Mouse (Mus musculus): ENCODE results near the gene Rtn4ip1. TPM values are rescaled to one million over a fixed set of nuclear protein-coding genes. Genes with fewer than 3 reads are reported as not detected.

Rtn4ip1 gene
- 13.5 and 16.3 TPM in 2 replicates for polyA plus RNA-seq (2015; fragmentation: Nextera tagmentation; extraction: Ambion mirVana)

- ATAC-seq (ENCODE audit: low read depth) (peak; percentile 94), DNase-seq (peak; percentile 85)
- Histone ChIP-seq H3K27ac (peak within 1 kb of the TSS; percentile 32; the same call in 1 of the 2 replicates), H3K4me3 (replicated peaks) (peak within 1 kb of the TSS; percentile 87), H3K9me3 (replicated peaks) (no peaks in the 10 kb centered on the region), H3K27me3 (no peaks in the 10 kb centered on the region), H3K4me1 (replicated peaks) (peaks cover 28% of the 10 kb centered on the region), H3K4me2 (peak within 1 kb of the TSS; percentile 78), H3K9ac (peak within 1 kb of the TSS; percentile 78), H3K36me3 (no peaks in the 10 kb centered on the region)
- under 1% methylated on average over 40 of the region's 40 CpGs for WGBS (ENCODE audit: insufficient replicate concordance)
Observed at GRCm38 (mm10) chr10:43901578-43902194, at the start of gene Rtn4ip1, which contains the start of gene Qrsl1. Gene Rtn4ip1, plus strand, starts transcription at chr10:43901807. Gene Qrsl1, minus strand, starts transcription at chr10:43901745.

- DNase-seq (no peak), ATAC-seq (ENCODE audit: low read depth) (no peak)
- H3K4me3 ChIP-seq (replicated peaks): no peak overlapping the region
- no peaks in the 10 kb centered on the region for H3K4me1 ChIP-seq (replicated peaks)
- WGBS (ENCODE audit: insufficient replicate concordance): 56% methylated on average over 5 of the region's 5 CpGs
- H3K27ac ChIP-seq: no peak overlapping the region
- no peaks in the 10 kb centered on the region for H3K36me3 ChIP-seq
- H3K9me3 ChIP-seq (replicated peaks): no peaks in the 10 kb centered on the region
- H3K27me3 ChIP-seq: no peaks in the 10 kb centered on the region
- no peak overlapping the region for H3K4me2 ChIP-seq
- no peak overlapping the region for H3K9ac ChIP-seq
Observed at GRCm38 (mm10) chr10:43851898-43852297, 49.7 kb upstream of the Rtn4ip1 start.

GRCm38 (mm10) chr10:43855916-43856315 lies 45.7 kb upstream of the Rtn4ip1 start:
- Histone ChIP-seq H3K27ac (no peak overlapping the region), H3K27me3 (no peaks in the 10 kb centered on the region), H3K9me3 (replicated peaks) (no peaks in the 10 kb centered on the region), H3K4me1 (replicated peaks) (no peaks in the 10 kb centered on the region), H3K4me3 (replicated peaks) (no peak overlapping the region), H3K9ac (no peak overlapping the region), H3K4me2 (0 out of 2 replicates have a peak overlapping the region, but pooled peaks have one; percentile 2), H3K36me3 (no peaks in the 10 kb centered on the region)
- WGBS (ENCODE audit: insufficient replicate concordance): 50% methylated on average over 9 of the region's 9 CpGs
- ATAC-seq (ENCODE audit: low read depth) (no peak), DNase-seq (no peak)

- ATAC-seq (ENCODE audit: low read depth) (no peak), DNase-seq (no peak)
- no peak overlapping the region for H3K9ac ChIP-seq
- no peak overlapping the region for H3K4me3 ChIP-seq (replicated peaks)
- H3K36me3 ChIP-seq: no peaks in the 10 kb centered on the region
- no peaks in the 10 kb centered on the region for H3K4me1 ChIP-seq (replicated peaks)
- WGBS (ENCODE audit: insufficient replicate concordance): 16% methylated on average over 3 of the region's 3 CpGs
- H3K4me2 ChIP-seq: 0 out of 2 replicates have a peak overlapping the region, but pooled peaks have one; percentile 2
- H3K9me3 ChIP-seq (replicated peaks): no peaks in the 10 kb centered on the region
- H3K27me3 ChIP-seq: no peaks in the 10 kb centered on the region
- no peak overlapping the region for H3K27ac ChIP-seq
Observed at GRCm38 (mm10) chr10:43856351-43856750, 45.3 kb upstream of the Rtn4ip1 start.

- H3K9ac ChIP-seq: no peak overlapping the region
- WGBS (ENCODE audit: insufficient replicate concordance): 56% methylated on average over 10 of the region's 10 CpGs
- H3K4me3 ChIP-seq (replicated peaks): no peak overlapping the region
- no peaks in the 10 kb centered on the region for H3K27me3 ChIP-seq
- no peak overlapping the region for H3K4me2 ChIP-seq
- H3K4me1 ChIP-seq (replicated peaks): no peaks in the 10 kb centered on the region
- ATAC-seq (ENCODE audit: low read depth) (no peak), DNase-seq (peak; percentile 15)
- H3K36me3 ChIP-seq: peaks cover under 1% of the 10 kb centered on the region; the same call in 1 of the 2 replicates
- no peak overlapping the region for H3K27ac ChIP-seq
- H3K9me3 ChIP-seq (replicated peaks): no peaks in the 10 kb centered on the region
Observed at GRCm38 (mm10) chr10:43870752-43871151, 30.9 kb upstream of the Rtn4ip1 start.

- H3K27ac ChIP-seq: no peak overlapping the region
- H3K27me3 ChIP-seq: no peaks in the 10 kb centered on the region
- 32% methylated on average over 1 of the region's 1 CpGs for WGBS (ENCODE audit: insufficient replicate concordance)
- H3K4me3 ChIP-seq (replicated peaks): no peak overlapping the region
- no peak overlapping the region for H3K4me2 ChIP-seq
- ATAC-seq (ENCODE audit: low read depth) (no peak), DNase-seq (no peak)
- no peaks in the 10 kb centered on the region for H3K9me3 ChIP-seq (replicated peaks)
- no peak overlapping the region for H3K9ac ChIP-seq
- no peaks in the 10 kb centered on the region for H3K4me1 ChIP-seq (replicated peaks)
- peaks cover 3% of the 10 kb centered on the region; the same call in 1 of the 2 replicates for H3K36me3 ChIP-seq
Observed at GRCm38 (mm10) chr10:43871458-43871857, 30.1 kb upstream of the Rtn4ip1 start.

- Histone ChIP-seq H3K4me1 (replicated peaks) (no peaks in the 10 kb centered on the region), H3K9ac (no peak overlapping the region), H3K4me3 (replicated peaks) (no peak overlapping the region), H3K36me3 (peaks cover 25% of the 10 kb centered on the region), H3K4me2 (no peak overlapping the region), H3K27me3 (no peaks in the 10 kb centered on the region), H3K27ac (no peak overlapping the region), H3K9me3 (replicated peaks) (no peaks in the 10 kb centered on the region)
- ATAC-seq (ENCODE audit: low read depth) (no peak), DNase-seq (no peak)
- 83% methylated on average over 9 of the region's 9 CpGs for WGBS (ENCODE audit: insufficient replicate concordance)
Observed at GRCm38 (mm10) chr10:43887676-43888075, 13.9 kb upstream of the Rtn4ip1 start.

- no peak for DNase-seq
- ATAC-seq (ENCODE audit: low read depth): no peak
- H3K36me3 ChIP-seq: peaks cover 35% of the 10 kb centered on the region
- no peak overlapping the region for H3K9ac ChIP-seq
- no peaks in the 10 kb centered on the region for H3K4me1 ChIP-seq (replicated peaks)
- 90% methylated on average over 16 of the region's 16 CpGs for WGBS (ENCODE audit: insufficient replicate concordance)
- no peaks in the 10 kb centered on the region for H3K9me3 ChIP-seq (replicated peaks)
- H3K4me3 ChIP-seq (replicated peaks): no peak overlapping the region
- H3K27me3 ChIP-seq: no peaks in the 10 kb centered on the region
- H3K27ac ChIP-seq: no peak overlapping the region
- no peak overlapping the region for H3K4me2 ChIP-seq
Observed at GRCm38 (mm10) chr10:43888976-43889375, 12.6 kb upstream of the Rtn4ip1 start.

- 85% methylated on average over 4 of the region's 4 CpGs for WGBS (ENCODE audit: insufficient replicate concordance)
- ATAC-seq (ENCODE audit: low read depth) (no peak), DNase-seq (no peak)
- Histone ChIP-seq H3K9ac (no peak overlapping the region), H3K27ac (no peak overlapping the region), H3K4me2 (no peak overlapping the region), H3K27me3 (no peaks in the 10 kb centered on the region), H3K36me3 (peaks cover 27% of the 10 kb centered on the region), H3K9me3 (replicated peaks) (no peaks in the 10 kb centered on the region), H3K4me3 (replicated peaks) (no peak overlapping the region), H3K4me1 (replicated peaks) (no peaks in the 10 kb centered on the region)
Observed at GRCm38 (mm10) chr10:43892971-43893370, 8.6 kb upstream of the Rtn4ip1 start.

- Histone ChIP-seq H3K9ac (no peak overlapping the region), H3K27me3 (no peaks in the 10 kb centered on the region), H3K4me3 (replicated peaks) (no peak overlapping the region), H3K4me1 (replicated peaks) (peaks cover 13% of the 10 kb centered on the region), H3K4me2 (no peak overlapping the region), H3K36me3 (0 out of 2 replicates have a peak, but pooled peaks cover 20% of the 10 kb centered on the region), H3K27ac (no peak overlapping the region), H3K9me3 (replicated peaks) (no peaks in the 10 kb centered on the region)
- no peak for ATAC-seq (ENCODE audit: low read depth)
- DNase-seq: no peak
- 84% methylated on average over 8 of the region's 8 CpGs for WGBS (ENCODE audit: insufficient replicate concordance)
Observed at GRCm38 (mm10) chr10:43896065-43896464, 5.5 kb upstream of the Rtn4ip1 start.

GRCm38 (mm10) chr10:43898276-43898675 lies 3.3 kb upstream of the Rtn4ip1 start:
- Histone ChIP-seq H3K4me1 (replicated peaks) (peaks cover 25% of the 10 kb centered on the region), H3K9me3 (replicated peaks) (no peaks in the 10 kb centered on the region), H3K27ac (no peak overlapping the region), H3K4me3 (replicated peaks) (no peak overlapping the region), H3K4me2 (no peak overlapping the region), H3K36me3 (0 out of 2 replicates have a peak, but pooled peaks cover 8% of the 10 kb centered on the region), H3K27me3 (no peaks in the 10 kb centered on the region), H3K9ac (no peak overlapping the region)
- WGBS (ENCODE audit: insufficient replicate concordance): 84% methylated on average over 7 of the region's 7 CpGs
- ATAC-seq (ENCODE audit: low read depth) (no peak), DNase-seq (no peak)
